Mouse (Mus musculus): ENCODE results near the gene Mgme1. TPM values are rescaled to one million over a fixed set of nuclear protein-coding genes. Genes with fewer than 3 reads are reported as not detected.
A peak's percentile ranks its signal among the peaks of the same experiment; 100 is the strongest.

Gene Mgme1
- polyA plus RNA-seq, 1 experiment from 2014 or later = 22.6 TPM

- no peak for ATAC-seq (ENCODE audit: low FRiP score, low read depth)
- Histone ChIP-seq H3K9ac (no peak overlapping the region), H3K36me3 (peaks cover 25% of the 10 kb centered on the region), H3K27me3 (no peaks in the 10 kb centered on the region), H3K4me3 (no peak overlapping the region), H3K4me1 (peaks cover 51% of the 10 kb centered on the region), H3K27ac (no peak overlapping the region), H3K4me2 (replicated peaks) (peak overlapping the region; percentile 75), H3K9me3 (no peaks in the 10 kb centered on the region)
- WGBS = 57% methylated on average over 5 of the region's 5 CpGs
Observed at GRCm38 (mm10) chr2:144267004-144267730, 3.3 kb upstream of the Mgme1 start.

- no peaks in the 10 kb centered on the region for H3K9me3 ChIP-seq
- H3K4me1 ChIP-seq = peaks cover 51% of the 10 kb centered on the region
- no peaks in the 10 kb centered on the region for H3K27me3 ChIP-seq
- ATAC-seq (ENCODE audit: low FRiP score, low read depth) = no peak
- H3K36me3 ChIP-seq = peaks cover 25% of the 10 kb centered on the region
- WGBS = 30% methylated on average over 1 of the region's 1 CpGs
- no peak overlapping the region for H3K27ac ChIP-seq
- H3K9ac ChIP-seq = no peak overlapping the region
- no peak overlapping the region for H3K4me3 ChIP-seq
- peak overlapping the region; percentile 75 for H3K4me2 ChIP-seq (replicated peaks)
Observed at GRCm38 (mm10) chr2:144267731-144268015, 2.8 kb upstream of the Mgme1 start.

GRCm38 (mm10) chr2:144268446-144269305, 1.8 kb upstream of the Mgme1 start:
- Histone ChIP-seq H3K4me3 (peak overlapping the region; percentile 77), H3K4me1 (peaks cover 48% of the 10 kb centered on the region), H3K36me3 (peaks cover 27% of the 10 kb centered on the region), H3K27me3 (no peaks in the 10 kb centered on the region), H3K4me2 (replicated peaks) (peak overlapping the region; percentile 75), H3K9me3 (no peaks in the 10 kb centered on the region), H3K27ac (no peak overlapping the region), H3K9ac (peak overlapping the region; percentile 97)
- no peak for ATAC-seq (ENCODE audit: low FRiP score, low read depth)
- WGBS = 6% methylated on average over 6 of the region's 6 CpGs

GRCm38 (mm10) chr2:144269306-144269650, 1.2 kb upstream of the Mgme1 start:
- Histone ChIP-seq H3K36me3 (peaks cover 23% of the 10 kb centered on the region), H3K9me3 (no peaks in the 10 kb centered on the region), H3K27ac (no peak overlapping the region), H3K4me2 (replicated peaks) (peak overlapping the region; percentile 75), H3K4me1 (peaks cover 51% of the 10 kb centered on the region), H3K9ac (peak overlapping the region; percentile 97), H3K27me3 (no peaks in the 10 kb centered on the region), H3K4me3 (peak overlapping the region; percentile 77)
- under 1% methylated on average over 11 of the region's 11 CpGs for WGBS
- ATAC-seq (ENCODE audit: low FRiP score, low read depth) = no peak

- Histone ChIP-seq H3K9ac (peak overlapping the region; percentile 97), H3K9me3 (no peaks in the 10 kb centered on the region), H3K4me3 (peak overlapping the region; percentile 77), H3K36me3 (peaks cover 17% of the 10 kb centered on the region), H3K27ac (peak overlapping the region; percentile 96), H3K4me1 (peaks cover 52% of the 10 kb centered on the region), H3K4me2 (replicated peaks) (peak overlapping the region; percentile 75), H3K27me3 (no peaks in the 10 kb centered on the region)
- under 1% methylated on average over 24 of the region's 33 CpGs for WGBS
- ATAC-seq (ENCODE audit: low FRiP score, low read depth) = peak; percentile 12; the same call in 1 of the 2 replicates
Observed at GRCm38 (mm10) chr2:144269679-144270475, 586 bp upstream of the Mgme1 start.

- no peak overlapping the region for H3K4me2 ChIP-seq (replicated peaks)
- no peak for ATAC-seq (ENCODE audit: low FRiP score, low read depth)
- WGBS = 87% methylated on average over 12 of the region's 12 CpGs
Observed at GRCm38 (mm10) chr2:144272088-144272487, 1.6 kb downstream of the Mgme1 start.

GRCm38 (mm10) chr2:144274741-144275140, 4.3 kb downstream of the Mgme1 start:
- peak overlapping the region; percentile 22; the same call in 1 of the 2 replicates for H3K27ac ChIP-seq
- H3K9ac ChIP-seq = peak overlapping the region; percentile 48
- no peaks in the 10 kb centered on the region for H3K27me3 ChIP-seq
- no peak overlapping the region; the same call in 1 of the 2 replicates for H3K4me2 ChIP-seq (replicated peaks)
- ATAC-seq (ENCODE audit: low FRiP score, low read depth) = no peak
- peaks cover 33% of the 10 kb centered on the region for H3K36me3 ChIP-seq
- H3K4me1 ChIP-seq = peaks cover 18% of the 10 kb centered on the region
- no peaks in the 10 kb centered on the region for H3K9me3 ChIP-seq
- H3K4me3 ChIP-seq = no peak overlapping the region
- 39% methylated on average over 8 of the region's 8 CpGs for WGBS

More at GRCm38 (mm10) chr2:144272088-144272487, 1.6 kb downstream of the Mgme1 start:
- peaks cover 20% of the 10 kb centered on the region for H3K36me3 ChIP-seq
- H3K27me3 ChIP-seq = no peaks in the 10 kb centered on the region
- no peaks in the 10 kb centered on the region for H3K9me3 ChIP-seq
- H3K4me1 ChIP-seq = peaks cover 41% of the 10 kb centered on the region
- H3K4me3 ChIP-seq = no peak overlapping the region
- H3K27ac ChIP-seq = no peak overlapping the region
- no peak overlapping the region for H3K9ac ChIP-seq

GRCm38 (mm10) chr2:144276885-144277284, 6.4 kb downstream of the Mgme1 start:
- 89% methylated on average over 3 of the region's 3 CpGs for WGBS
- H3K36me3 ChIP-seq = peaks cover 41% of the 10 kb centered on the region
- ATAC-seq (ENCODE audit: low FRiP score, low read depth) = no peak

GRCm38 (mm10) chr2:144279742-144280141, 9.3 kb downstream of the Mgme1 start:
- Histone ChIP-seq H3K4me3 (no peak overlapping the region), H3K4me1 (peaks cover 15% of the 10 kb centered on the region), H3K9me3 (no peaks in the 10 kb centered on the region), H3K4me2 (replicated peaks) (no peak overlapping the region), H3K9ac (no peak overlapping the region; the same call in 1 of the 2 replicates), H3K27me3 (no peaks in the 10 kb centered on the region), H3K36me3 (peaks cover 35% of the 10 kb centered on the region), H3K27ac (no peak overlapping the region)
- 77% methylated on average over 5 of the region's 5 CpGs for WGBS
- no peak for ATAC-seq (ENCODE audit: low FRiP score, low read depth)

More at GRCm38 (mm10) chr2:144276885-144277284, 6.4 kb downstream of the Mgme1 start:
- Histone ChIP-seq H3K9me3 (no peaks in the 10 kb centered on the region), H3K4me3 (no peak overlapping the region), H3K4me2 (replicated peaks) (no peak overlapping the region), H3K27ac (no peak overlapping the region), H3K27me3 (no peaks in the 10 kb centered on the region), H3K4me1 (peaks cover 25% of the 10 kb centered on the region), H3K9ac (no peak overlapping the region)

GRCm38 (mm10) chr2:144280568-144280967, 10.1 kb downstream of the Mgme1 start:
- H3K27ac ChIP-seq = no peak overlapping the region
- no peak overlapping the region for H3K4me3 ChIP-seq
- H3K9ac ChIP-seq = no peak overlapping the region
- peaks cover 35% of the 10 kb centered on the region for H3K36me3 ChIP-seq
- H3K9me3 ChIP-seq = no peaks in the 10 kb centered on the region
- WGBS = 75% methylated on average over 3 of the region's 3 CpGs
- no peak for ATAC-seq (ENCODE audit: low FRiP score, low read depth)
- H3K4me1 ChIP-seq = peaks cover 13% of the 10 kb centered on the region
- no peak overlapping the region for H3K4me2 ChIP-seq (replicated peaks)
- no peaks in the 10 kb centered on the region for H3K27me3 ChIP-seq

- no peaks in the 10 kb centered on the region for H3K27me3 ChIP-seq
- no peak overlapping the region for H3K27ac ChIP-seq
- 50% methylated on average over 3 of the region's 3 CpGs for WGBS
- no peak for ATAC-seq (ENCODE audit: low FRiP score, low read depth)
- no peaks in the 10 kb centered on the region for H3K9me3 ChIP-seq
- peaks cover 32% of the 10 kb centered on the region for H3K36me3 ChIP-seq
- H3K4me1 ChIP-seq = peaks cover 13% of the 10 kb centered on the region
- no peak overlapping the region for H3K9ac ChIP-seq
- H3K4me2 ChIP-seq (replicated peaks) = no peak overlapping the region
- H3K4me3 ChIP-seq = no peak overlapping the region
Observed at GRCm38 (mm10) chr2:144281417-144281816, 11.0 kb downstream of the Mgme1 start.

GRCm38 (mm10) chr2:144290321-144290720, 19.9 kb downstream of the Mgme1 start:
- WGBS = 88% methylated on average over 7 of the region's 7 CpGs
- Histone ChIP-seq H3K36me3 (no peaks in the 10 kb centered on the region), H3K27ac (no peak overlapping the region), H3K9ac (no peak overlapping the region), H3K4me1 (no peaks in the 10 kb centered on the region), H3K9me3 (no peaks in the 10 kb centered on the region), H3K27me3 (no peaks in the 10 kb centered on the region), H3K4me3 (no peak overlapping the region), H3K4me2 (replicated peaks) (no peak overlapping the region)
- no peak for ATAC-seq (ENCODE audit: low FRiP score, low read depth)
